Mouse (Mus musculus) splenic B cell, adult 2 months (primary cell): ENCODE measurements around the gene Spef1.

ENCODE experiments used
- DNase-seq: peaks from one replicate; pipeline ENCODE4 v3.0.0-alpha.2; 2011; ENCODE audit warnings: low read depth, low spot score
- H3K27me3 ChIP-seq: 2 replicates; pipeline ENCODE4 v1.6.1; 2012; ENCODE audit warnings: mild to moderate bottlenecking, low read length, moderate library complexity, mixed read lengths; ENCODE audit not compliant: control insufficient read depth, poor library complexity, insufficient read depth, severe bottlenecking
- H3K36me3 ChIP-seq: 2 replicates; pipeline ENCODE4 v1.6.1; 2012; ENCODE audit warnings: mild to moderate bottlenecking, low read length, moderate library complexity, mixed read lengths; ENCODE audit not compliant: control insufficient read depth, poor library complexity, insufficient read depth, severe bottlenecking

Spef1 gene

DNA sequence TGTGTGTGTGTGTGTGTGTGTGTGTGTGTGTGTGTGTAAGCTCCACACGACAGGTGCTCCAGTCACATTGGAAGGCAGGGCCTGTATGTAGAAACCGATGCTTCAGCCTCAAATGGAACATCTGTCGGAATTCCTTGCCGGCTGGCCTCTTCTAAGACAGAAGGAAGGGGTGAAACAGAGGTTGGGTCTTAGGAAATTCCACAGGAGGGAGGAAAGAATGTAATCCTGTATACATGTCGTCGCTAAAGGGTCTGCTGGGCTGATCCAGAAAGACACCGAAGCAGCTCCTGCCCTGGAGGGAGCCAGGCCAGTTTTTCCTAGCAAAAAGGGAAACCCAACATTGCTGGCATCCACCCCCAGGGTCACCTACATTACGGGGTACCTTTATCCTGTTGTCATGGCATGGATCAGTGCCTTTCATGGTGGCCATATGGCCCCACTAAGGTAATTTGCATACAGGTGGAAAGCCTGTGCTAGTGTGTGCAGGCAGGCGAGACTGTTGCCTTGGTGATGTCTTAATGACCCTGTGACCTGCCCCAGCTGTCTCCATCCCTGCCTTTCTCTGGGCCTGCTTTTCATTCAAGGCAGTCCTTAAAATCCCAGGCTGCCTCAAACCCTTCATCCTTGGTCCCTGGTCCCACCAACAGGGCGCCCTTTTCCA, 3.4 kb upstream of the Spef1 start:
- peak; percentile 89 for DNase-seq
- Histone ChIP-seq H3K36me3 (peaks cover 3% of the 10 kb centered on the region; the same call in 1 of the 2 replicates), H3K27me3 (no peaks in the 10 kb centered on the region)

GRCm38 (mm10) chr2:131189521-131190309, 2.6 kb upstream of the Spef1 start:
- peaks cover 3% of the 10 kb centered on the region; the same call in 1 of the 2 replicates for H3K36me3 ChIP-seq
- DNase-seq = peak; percentile 56
- H3K27me3 ChIP-seq = no peaks in the 10 kb centered on the region

DNA sequence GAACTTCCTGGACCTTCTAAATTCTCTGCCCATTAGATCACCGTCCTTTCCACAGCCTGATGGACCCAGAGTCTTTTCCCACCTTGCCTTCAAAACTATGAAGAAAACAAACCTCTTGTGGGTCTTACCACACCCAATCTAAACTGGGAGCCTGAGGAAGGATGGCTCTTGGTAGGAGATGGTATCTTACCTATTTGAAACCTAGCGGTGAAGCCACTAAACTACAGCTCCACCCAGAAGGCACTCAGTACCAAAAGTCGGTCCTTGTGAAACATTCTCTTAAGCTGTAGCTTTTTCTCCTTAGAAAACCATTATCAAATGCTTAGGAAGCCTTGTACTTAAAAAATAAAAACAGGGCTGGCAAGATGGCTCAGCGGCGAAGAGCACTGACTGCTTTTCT, 1.2 kb upstream of the Spef1 start:
- no peak for DNase-seq
- H3K27me3 ChIP-seq = no peaks in the 10 kb centered on the region
- H3K36me3 ChIP-seq = peaks cover under 1% of the 10 kb centered on the region; the same call in 1 of the 2 replicates

- H3K36me3 ChIP-seq = no peaks in the 10 kb centered on the region; the same call in 1 of the 2 replicates
- DNase-seq = no peak
- no peaks in the 10 kb centered on the region for H3K27me3 ChIP-seq
These were observed 480 bp upstream of the Spef1 start for GRCm38 (mm10) chr2:131187602-131187922.

- H3K27me3 ChIP-seq = no peaks in the 10 kb centered on the region
- DNase-seq = no peak
- no peaks in the 10 kb centered on the region for H3K36me3 ChIP-seq
These were observed 739 bp downstream of the Spef1 start for GRCm38 (mm10) chr2:131186343-131186742.

DNA sequence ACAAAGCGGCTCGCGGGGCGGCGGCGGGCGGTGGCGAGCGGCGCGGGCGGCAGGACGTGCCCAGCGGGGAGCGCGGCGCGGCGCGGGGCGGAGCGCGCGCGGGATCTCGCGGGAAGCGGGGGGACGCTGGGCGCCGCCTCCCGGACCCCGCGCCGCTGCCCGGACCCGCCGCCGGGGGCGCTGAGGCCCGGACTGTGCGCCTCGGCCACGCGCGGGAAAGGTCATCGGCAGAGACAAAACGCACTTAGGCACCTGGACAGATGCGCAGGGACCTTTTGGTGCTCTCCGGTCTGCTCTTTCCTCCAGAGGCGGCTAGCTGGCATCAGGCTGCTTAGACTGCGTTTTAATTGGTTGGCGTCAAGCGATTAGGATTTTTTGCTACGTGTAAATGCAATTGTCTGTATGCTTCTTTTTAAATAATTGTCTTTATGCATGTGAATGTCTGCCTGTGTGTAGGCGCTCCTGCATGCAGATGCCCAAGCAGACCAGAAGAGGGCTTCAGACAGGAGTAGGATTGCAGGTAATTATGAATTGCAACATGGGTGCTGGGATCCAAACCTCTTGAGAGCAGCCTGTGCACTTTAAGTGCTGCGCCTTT, 7.0 kb downstream of the Spef1 start, which contains the start of gene Cenpb:
Cenpb (minus strand) TSS at position 78 of the 598 bp plus-strand sequence.
- no peaks in the 10 kb centered on the region for H3K27me3 ChIP-seq
- no peaks in the 10 kb centered on the region for H3K36me3 ChIP-seq
- DNase-seq = peak; percentile 79

- Histone ChIP-seq H3K27me3 (no peaks in the 10 kb centered on the region), H3K36me3 (no peaks in the 10 kb centered on the region)
- peak; percentile 60 for DNase-seq
These were observed 7.7 kb downstream of the Spef1 start for GRCm38 (mm10) chr2:131179246-131179886.

DNA sequence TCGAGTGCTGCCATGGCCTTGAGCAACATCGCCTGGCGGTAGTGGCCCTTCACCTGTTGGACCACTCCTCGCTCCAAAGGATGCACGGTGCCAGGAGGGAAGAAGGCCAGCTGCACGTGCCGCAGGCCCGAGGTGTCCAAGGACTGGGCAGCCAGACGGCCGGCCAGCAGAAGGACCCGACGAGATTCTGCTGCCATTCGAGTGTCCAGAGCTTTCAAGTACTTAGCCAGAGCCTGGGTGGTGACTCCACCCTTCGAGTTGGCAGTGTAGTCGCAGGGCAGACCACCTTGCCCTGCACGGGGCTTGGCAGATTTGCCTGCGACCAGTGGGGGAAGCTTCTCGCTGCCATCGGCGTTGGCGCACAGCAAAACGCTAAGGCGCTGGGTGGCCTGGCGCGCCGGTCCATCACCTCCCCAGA, 8.2 kb downstream of the Spef1 start:
- no peaks in the 10 kb centered on the region for H3K27me3 ChIP-seq
- H3K36me3 ChIP-seq = no peaks in the 10 kb centered on the region
- no peak for DNase-seq

DNA sequence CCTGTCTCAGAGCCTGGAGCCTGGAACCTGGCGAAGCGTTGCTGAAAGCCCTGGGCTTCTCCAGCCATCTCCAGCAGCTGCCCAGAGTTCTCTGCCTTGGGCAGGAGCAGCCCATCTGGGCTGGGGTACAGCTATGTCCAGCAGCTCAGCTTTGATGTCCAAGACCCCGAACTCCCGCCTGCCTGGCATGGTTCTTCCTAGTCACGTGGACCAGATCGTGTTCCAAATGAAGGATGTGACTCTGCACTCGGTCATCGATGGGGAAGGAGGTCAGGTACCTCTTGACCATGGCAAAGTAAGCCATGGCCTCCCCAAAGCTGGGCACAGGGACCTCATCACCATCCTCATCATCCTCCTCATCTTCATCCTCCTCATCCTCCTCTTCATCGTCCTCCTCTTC, 9.2 kb downstream of the Spef1 start:
- DNase-seq = no peak
- Histone ChIP-seq H3K36me3 (no peaks in the 10 kb centered on the region), H3K27me3 (no peaks in the 10 kb centered on the region)

- Histone ChIP-seq H3K27me3 (no peaks in the 10 kb centered on the region), H3K36me3 (no peaks in the 10 kb centered on the region)
- DNase-seq = no peak
These were observed 10.6 kb downstream of the Spef1 start for GRCm38 (mm10) chr2:131176491-131176890.

GRCm38 (mm10) chr2:131175945-131176309, 11.2 kb downstream of the Spef1 start:
- H3K36me3 ChIP-seq = no peaks in the 10 kb centered on the region
- no peak for DNase-seq
- H3K27me3 ChIP-seq = no peaks in the 10 kb centered on the region

DNA sequence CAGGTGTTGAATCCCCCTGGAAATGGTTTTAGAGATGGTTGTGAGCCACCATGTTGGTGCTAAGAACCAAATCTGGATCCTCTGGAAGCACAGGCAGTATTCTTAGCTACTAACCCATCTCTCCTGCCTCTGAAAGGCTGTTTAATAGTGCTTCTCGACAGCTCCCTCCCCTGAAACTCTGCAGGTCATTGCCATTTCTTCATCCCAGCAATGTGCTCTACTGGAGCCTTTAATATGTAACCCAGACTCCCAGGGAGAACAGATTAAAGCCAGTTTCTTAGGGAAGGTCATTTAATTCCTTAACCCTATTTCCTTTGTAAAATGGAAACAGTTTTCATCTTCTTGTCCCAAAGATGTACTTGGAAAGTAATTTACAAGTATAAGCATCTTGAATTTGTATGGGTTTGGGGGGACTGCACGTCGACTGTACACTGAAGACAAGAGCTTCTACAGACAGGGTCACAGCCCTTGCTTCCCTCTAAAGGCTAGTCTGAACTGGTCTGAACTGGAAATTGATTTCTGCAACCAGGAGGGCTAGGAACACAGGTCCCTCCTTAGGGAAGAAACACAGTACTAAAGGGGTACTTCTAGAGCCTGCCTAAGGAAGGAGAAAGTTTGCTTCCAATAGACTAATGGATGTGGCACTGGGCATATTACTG, 11.7 kb downstream of the Spef1 start:
- no peaks in the 10 kb centered on the region for H3K36me3 ChIP-seq

GRCm38 (mm10) chr2:131174700-131175099, 12.4 kb downstream of the Spef1 start:
- peak; percentile 90 for DNase-seq
- Histone ChIP-seq H3K36me3 (no peaks in the 10 kb centered on the region), H3K27me3 (no peaks in the 10 kb centered on the region)

More for the DNA sequence above, 11.7 kb downstream of the Spef1 start:
- no peak for DNase-seq
- no peaks in the 10 kb centered on the region for H3K27me3 ChIP-seq

DNA sequence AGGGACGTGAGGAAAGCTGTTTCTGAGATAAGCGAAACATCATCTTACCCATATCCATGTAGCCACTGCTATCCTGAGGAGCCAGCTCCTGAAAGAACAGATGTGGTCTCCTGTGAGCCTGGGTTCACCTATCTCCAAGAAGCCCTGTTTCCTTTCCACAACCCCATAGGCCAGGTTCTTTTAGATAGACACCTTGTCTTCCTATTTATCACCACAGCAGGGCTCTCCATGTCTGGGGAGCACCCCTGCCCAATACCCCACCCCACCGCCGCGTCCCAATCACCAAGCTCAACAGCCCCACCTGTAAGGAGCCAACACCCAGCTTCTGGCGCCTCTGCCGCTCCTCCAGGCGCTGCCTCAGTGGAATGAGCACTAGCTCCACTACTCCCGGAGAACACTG, 14.8 kb downstream of the Spef1 start:
- no peaks in the 10 kb centered on the region for H3K36me3 ChIP-seq
- H3K27me3 ChIP-seq = no peaks in the 10 kb centered on the region
- no peak for DNase-seq
